Mouse (Mus musculus): Measurements from ENCODE around the gene Mrpl42.

- no peak for TF ChIP-seq CTCF (IDR thresholded peaks at IDR 0.05; ENCODE audit: control insufficient read depth, insufficient read depth, insufficient read length)
- no peak for TF ChIP-seq USF1 (IDR thresholded peaks at IDR 0.05; ENCODE audit: low read depth)
- no peak for TF ChIP-seq FOSL1 (IDR thresholded peaks at IDR 0.05; ENCODE audit: insufficient read depth, low read length, poor library complexity, severe bottlenecking)
- no peak for TF ChIP-seq MAX (IDR thresholded peaks at IDR 0.05)
- no peak for TF ChIP-seq CEBPB (IDR thresholded peaks at IDR 0.05; ENCODE audit: low read depth)
- TF ChIP-seq MYOD1 (IDR thresholded peaks at IDR 0.05; ENCODE audit: control insufficient read depth, insufficient read length, low read depth) = no peak
- TF ChIP-seq MYOG (IDR thresholded peaks at IDR 0.05; ENCODE audit: control insufficient read depth, extremely low read depth, insufficient read length) = no peak
These were observed 6.4 kb upstream of the Mrpl42 start for GRCm38 (mm10) chr10:95508126-95508525.
